Mouse (Mus musculus) ES-E14 (cell line): ENCODE results near the gene Tirap.

Experiments
- CHD2 ChIP-seq: IDR thresholded peaks from 2 replicates; pipeline ENCODE4 v1.6.1; 2014; ENCODE audit warnings: mild to moderate bottlenecking, low read depth, low read length, inconsistent platforms
- HCFC1 ChIP-seq: IDR thresholded peaks from 2 replicates; pipeline ENCODE4 v1.6.1; 2012; ENCODE audit warnings: low read length, inconsistent platforms, borderline replicate concordance; ENCODE audit not compliant: insufficient read depth
- MAFK ChIP-seq: IDR thresholded peaks from 2 replicates; pipeline ENCODE4 v1.6.1; 2014; ENCODE audit warnings: mild to moderate bottlenecking, low read depth, low read length, inconsistent platforms; ENCODE audit not compliant: insufficient read depth
- ZC3H11A ChIP-seq: IDR thresholded peaks from 2 replicates; pipeline ENCODE4 v1.6.1; 2012; ENCODE audit warnings: low read depth, mild to moderate bottlenecking, inconsistent platforms, low read length, borderline replicate concordance

- no peak for TF ChIP-seq ZC3H11A
- no peak for TF ChIP-seq CHD2
- no peak for TF ChIP-seq MAFK
- TF ChIP-seq HCFC1, result no peak
These were observed 33.1 kb downstream of the Tirap start for GRCm38 (mm10) chr9:35166798-35167635.
